8 mouse cellular contexts compared by ENCODE assay signal in the genomic region with DNA sequence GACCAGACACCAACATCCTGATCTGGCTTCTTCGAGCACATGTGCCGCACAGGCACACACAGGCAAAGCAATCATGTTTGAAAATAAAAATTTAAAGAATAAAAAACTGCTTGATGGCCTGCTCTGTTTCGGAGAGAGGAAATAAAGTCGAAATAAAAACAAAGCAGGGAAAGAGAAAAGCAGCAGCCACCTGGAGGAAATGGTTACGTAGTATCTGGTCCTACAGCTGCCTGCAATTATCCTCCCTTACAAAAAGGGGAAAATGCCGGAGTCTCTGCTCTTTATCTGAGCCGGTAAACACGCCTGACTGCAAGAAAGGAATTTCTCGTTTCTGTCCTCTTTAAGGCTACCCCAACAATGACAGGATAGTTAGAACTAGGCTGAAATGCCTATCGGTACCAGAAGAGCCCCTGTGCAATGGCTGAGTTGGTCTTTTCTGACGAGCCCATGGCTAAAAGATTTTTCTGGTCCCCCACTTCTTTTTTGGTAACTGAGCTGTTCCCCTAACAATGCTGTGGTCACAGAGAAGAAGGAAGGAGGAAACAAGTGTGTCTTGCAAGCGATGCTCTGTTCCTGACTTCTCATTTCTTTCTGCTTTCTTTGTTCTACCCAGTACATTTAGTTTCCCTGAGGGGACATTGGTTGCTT. TPM values are rescaled to one million over a fixed set of nuclear protein-coding genes. Genes with fewer than 3 reads are reported as not detected.
A peak's percentile ranks its signal among the peaks of the same experiment; 100 is the strongest.
DNase-seq lines count a peak whose midpoint lies in the region; ATAC-seq lines count a peak whose summit lies in the region.

No protein-coding gene starts in this region.

- no peaks in the 10 kb centered on the region for H3K27me3 ChIP-seq in limb, embryonic 12.5 days
- no peaks in the 10 kb centered on the region for H3K27me3 ChIP-seq in limb, embryonic 10.5 days (ENCODE audit: low read depth, poor library complexity, severe bottlenecking)
- no peaks in the 10 kb centered on the region for H3K27me3 ChIP-seq in embryonic facial prominence, embryonic 13.5 days

- peak; percentile 33 for DNase-seq in embryo, embryonic 10 days (ENCODE audit: low spot score)
- DNase-seq in embryo, embryonic 9.5 days (ENCODE audit: extremely low spot score) = no peak
- no peak for DNase-seq in limb, embryonic 10.5 days (ENCODE audit: low spot score)
- peak; percentile 28 for DNase-seq in naive thymus-derived CD4-positive, alpha-beta T cell, adult 2 months (ENCODE audit: low read depth)
- DNase-seq in retina, postnatal 1 day = no peak
- no peak for DNase-seq in ovary, postnatal 36 days (ENCODE audit: low spot score)

- no peaks in the 10 kb centered on the region for H3K36me3 ChIP-seq in limb, embryonic 12.5 days
- H3K36me3 ChIP-seq in limb, embryonic 10.5 days = no peaks in the 10 kb centered on the region
- H3K36me3 ChIP-seq in embryonic facial prominence, embryonic 13.5 days = no peaks in the 10 kb centered on the region

- H3K4me3 ChIP-seq in limb, embryonic 12.5 days (replicated peaks) = no peak overlapping the region
- H3K4me3 ChIP-seq in limb, embryonic 10.5 days = no peak overlapping the region
- H3K4me3 ChIP-seq in embryonic facial prominence, embryonic 13.5 days = no peak overlapping the region

- peaks cover 3% of the 10 kb centered on the region; the same call in 1 of the 2 replicates for H3K9me3 ChIP-seq in limb, embryonic 12.5 days
- H3K9me3 ChIP-seq in limb, embryonic 10.5 days (replicated peaks) = no peaks in the 10 kb centered on the region
- no peaks in the 10 kb centered on the region for H3K9me3 ChIP-seq in embryonic facial prominence, embryonic 13.5 days

- H3K4me2 ChIP-seq in limb, embryonic 12.5 days = no peak overlapping the region
- peak overlapping the region; percentile 27; the same call in 1 of the 2 replicates for H3K4me2 ChIP-seq in embryonic facial prominence, embryonic 13.5 days

- no peak overlapping the region for H3K9ac ChIP-seq in limb, embryonic 12.5 days (replicated peaks)
- no peak overlapping the region for H3K9ac ChIP-seq in embryonic facial prominence, embryonic 13.5 days

- ATAC-seq in limb, embryonic 12.5 days (ENCODE audit: insufficient number of reproducible peaks, insufficient read depth, low FRiP score, low TSS enrichment, low read depth) = no peak
- no peak for ATAC-seq in embryonic facial prominence, embryonic 13.5 days (ENCODE audit: insufficient number of reproducible peaks, insufficient read depth, low FRiP score, low TSS enrichment, low read depth)

- H3K4me1 ChIP-seq in limb, embryonic 12.5 days (replicated peaks) = peaks cover 12% of the 10 kb centered on the region; the same call in 1 of the 2 replicates
- peaks cover 13% of the 10 kb centered on the region for H3K4me1 ChIP-seq in limb, embryonic 10.5 days
- peaks cover 25% of the 10 kb centered on the region for H3K4me1 ChIP-seq in embryonic facial prominence, embryonic 13.5 days

- WGBS in limb, embryonic 12.5 days = 43% methylated on average over 12 of the region's 12 CpGs
- 54% methylated on average over 12 of the region's 12 CpGs for WGBS in limb, embryonic 10.5 days
- WGBS in embryonic facial prominence, embryonic 13.5 days = 20% methylated on average over 12 of the region's 12 CpGs

- peak overlapping the region; percentile 66 for H3K27ac ChIP-seq in limb, embryonic 12.5 days
- H3K27ac ChIP-seq in limb, embryonic 10.5 days = no peak overlapping the region
- peak overlapping the region; percentile 72 for H3K27ac ChIP-seq in embryonic facial prominence, embryonic 13.5 days

RNA-seq across cellular contexts. Expression of gene Nfyb, which starts 32.7 kb away (rescaled TPM):
- 61.4 and 66.8 TPM in 2 replicates for polyA plus RNA-seq in limb, embryonic 12.5 days (2016; fragmentation: Nextera tagmentation; extraction: Ambion mirVana)
- 56.8 and 64.1 TPM in 2 replicates for polyA plus RNA-seq in limb, embryonic 10.5 days (2016; fragmentation: Nextera tagmentation; extraction: Ambion mirVana)
- polyA plus RNA-seq in embryonic facial prominence, embryonic 13.5 days (2015; fragmentation: Nextera tagmentation; extraction: Ambion mirVana) = 57.3 and 65.6 TPM in 2 replicates

RNA-seq across cellular contexts. Expression of gene Txnrd1, which starts 37.2 kb away (rescaled TPM):
- polyA plus RNA-seq in limb, embryonic 12.5 days (2016; fragmentation: Nextera tagmentation; extraction: Ambion mirVana) = 149 TPM in 2 replicates
- 168 and 183 TPM in 2 replicates for polyA plus RNA-seq in limb, embryonic 10.5 days (2016; fragmentation: Nextera tagmentation; extraction: Ambion mirVana)
- 99.4 and 99.8 TPM in 2 replicates for polyA plus RNA-seq in embryonic facial prominence, embryonic 13.5 days (2015; fragmentation: Nextera tagmentation; extraction: Ambion mirVana)

Comparison
In these comparisons a context has a peak if more than half of its experiments do, and no peak if none do; other contexts are left out.
1. DNase-seq: peak in embryo, embryonic 10 days (single experiment) and naive thymus-derived CD4-positive, alpha-beta T cell, adult 2 months (single experiment); none in embryo, embryonic 9.5 days (single experiment), limb, embryonic 10.5 days (single experiment), retina, postnatal 1 day (single experiment) and ovary, postnatal 36 days (single experiment).